Mouse (Mus musculus): ENCODE data around the gene Axl.

The Axl gene

DNA sequence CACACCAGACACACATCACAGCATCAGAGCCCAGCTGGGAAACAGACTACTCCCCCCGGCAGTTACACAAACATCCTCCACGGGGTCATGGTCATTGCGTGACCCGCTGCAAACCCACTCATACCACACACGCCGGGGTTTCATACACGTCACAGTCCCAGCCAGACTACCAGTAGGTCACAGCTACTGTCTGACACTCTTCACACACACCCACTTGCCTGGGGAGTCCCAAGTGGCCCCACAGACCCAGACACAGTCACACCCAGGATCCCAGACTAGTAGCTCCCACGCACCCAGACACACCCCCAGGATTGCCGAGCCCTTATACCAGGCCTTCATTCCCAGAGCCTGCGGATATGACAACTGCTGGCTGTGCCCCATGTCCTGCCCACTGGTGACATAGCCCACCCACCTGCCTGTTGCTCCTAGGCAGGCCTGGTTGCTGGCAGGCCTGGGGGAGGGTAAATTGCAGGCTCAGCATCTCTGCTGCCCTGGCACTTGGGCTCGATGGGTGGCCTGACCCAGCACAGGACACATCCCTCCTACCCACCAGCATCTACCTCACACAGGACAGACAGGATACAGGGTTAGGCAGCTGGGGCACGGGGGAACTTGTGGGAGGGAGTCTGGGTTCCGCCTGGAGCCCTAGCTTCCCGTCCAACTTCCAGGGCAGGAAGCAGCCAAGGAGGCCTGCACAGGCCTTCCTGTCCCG, 80.8 kb downstream of the Axl start:
- DNase-seq = no peak

Data from cerebellum, adult 11-12 months (tissue).